Mouse (Mus musculus): ENCODE results near the gene Olfr68.
A peak's percentile ranks its signal among the peaks of the same experiment; 100 is the strongest.

DNA sequence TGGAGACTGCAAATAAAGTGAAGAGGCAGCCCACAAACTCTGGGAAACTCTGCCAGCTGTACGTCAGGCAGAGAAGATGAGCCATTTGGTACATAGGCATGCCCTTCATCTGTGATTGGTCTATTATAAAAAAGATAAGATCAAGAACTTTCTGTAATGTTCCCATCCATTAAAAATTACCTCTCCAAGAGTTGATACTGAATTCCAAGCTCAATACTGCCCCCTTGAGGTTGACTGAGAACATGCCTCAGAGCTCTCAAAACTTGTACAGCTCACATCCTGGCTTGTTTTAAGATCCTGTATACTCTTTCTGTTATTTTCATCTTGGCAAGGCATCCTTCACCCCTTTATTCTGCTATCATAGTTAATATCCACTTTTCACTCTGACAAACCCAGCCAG, 27.4 kb upstream of the Olfr68 start:
- peak; percentile 47; the same call in 1 of the 2 replicates for TF ChIP-seq CTCF (IDR thresholded peaks at IDR 0.05; ENCODE audit: low read depth, low read length)
- no peak for TF ChIP-seq GATA1 (IDR thresholded peaks at IDR 0.05; ENCODE audit: borderline replicate concordance, low read length)
- TF ChIP-seq POLR2AphosphoS5 (IDR thresholded peaks at IDR 0.05; ENCODE audit: insufficient replicate concordance, low read depth, low read length), result no peak

Measured in G1E (cell line).